Mouse (Mus musculus): ENCODE measurements around the gene Idh2. TPM values are rescaled to one million over a fixed set of nuclear protein-coding genes. Genes with fewer than 3 reads are reported as not detected.
A peak's percentile ranks its signal among the peaks of the same experiment; 100 is the strongest.

The Idh2 gene
- total RNA-seq, 2 experiments from 2014 or later, result 51.5 to 63.4 TPM

GRCm38 (mm10) chr7:80123672-80124071 lies 8.5 kb upstream of the Idh2 start:
- no peak for DNase-seq (ENCODE audit: low spot score in 2 of 2)

GRCm38 (mm10) chr7:80123115-80123514 lies 7.9 kb upstream of the Idh2 start:
- DNase-seq (ENCODE audit: low spot score in 2 of 2), result no peak

DNA sequence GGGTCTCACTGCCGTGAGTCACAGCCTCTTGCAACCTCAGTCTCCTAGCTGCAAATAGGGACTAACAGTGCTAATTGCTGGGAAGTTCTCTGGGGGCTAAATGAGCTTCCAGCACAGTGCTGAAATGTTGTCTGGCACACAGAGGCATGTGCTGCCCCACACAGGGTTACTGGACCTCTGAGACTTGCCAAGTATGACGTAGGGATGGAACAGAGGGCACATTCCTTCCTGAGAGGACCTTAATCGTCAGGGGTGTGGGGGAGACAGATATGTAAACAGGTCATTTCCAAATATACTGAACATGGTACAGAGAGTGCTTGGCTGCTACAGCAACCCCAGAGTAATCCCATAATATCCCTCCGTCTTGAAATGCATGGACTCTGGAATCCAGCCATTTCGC lies 5.9 kb upstream of the Idh2 start:
- DNase-seq (ENCODE audit: low spot score in 2 of 2), result no peak

DNA sequence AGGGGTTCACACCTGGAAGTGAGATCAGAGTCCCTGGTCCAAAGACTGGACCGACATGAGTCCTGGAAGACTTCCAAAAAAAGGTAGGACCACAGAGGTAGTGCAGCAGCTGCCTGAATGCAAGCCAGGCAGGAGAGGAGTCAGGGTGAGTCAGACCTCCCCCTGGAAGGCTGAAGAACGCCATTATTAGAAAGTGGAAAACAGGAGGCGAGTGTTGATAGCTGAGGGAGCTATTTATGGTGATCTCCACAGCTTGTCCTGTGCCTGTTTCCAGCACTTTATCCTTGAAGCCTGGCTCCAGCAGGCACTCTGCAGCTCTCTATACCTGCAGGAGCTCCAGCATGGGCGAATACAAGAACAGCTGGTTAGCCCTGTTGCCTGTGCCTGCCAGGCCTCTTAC lies 4.0 kb upstream of the Idh2 start:
- peak; percentile 8 to 42 for DNase-seq (ENCODE audit: low spot score in 2 of 2)

GRCm38 (mm10) chr7:80116158-80116557 lies 966 bp upstream of the Idh2 start:
- DNase-seq (ENCODE audit: low spot score in 2 of 2), result no peak

GRCm38 (mm10) chr7:80114451-80115223 lies 555 bp downstream of the Idh2 start:
- peak; percentile 28 to 42 for DNase-seq (ENCODE audit: low spot score in 2 of 2)

- no peak for DNase-seq (ENCODE audit: low spot score in 2 of 2)
Observed at GRCm38 (mm10) chr7:80113989-80114388, 1.2 kb downstream of the Idh2 start.

- DNase-seq (ENCODE audit: low spot score in 2 of 2), result peak; percentile 47 to 54
Observed at GRCm38 (mm10) chr7:80111066-80112045, 3.8 kb downstream of the Idh2 start.

DNA sequence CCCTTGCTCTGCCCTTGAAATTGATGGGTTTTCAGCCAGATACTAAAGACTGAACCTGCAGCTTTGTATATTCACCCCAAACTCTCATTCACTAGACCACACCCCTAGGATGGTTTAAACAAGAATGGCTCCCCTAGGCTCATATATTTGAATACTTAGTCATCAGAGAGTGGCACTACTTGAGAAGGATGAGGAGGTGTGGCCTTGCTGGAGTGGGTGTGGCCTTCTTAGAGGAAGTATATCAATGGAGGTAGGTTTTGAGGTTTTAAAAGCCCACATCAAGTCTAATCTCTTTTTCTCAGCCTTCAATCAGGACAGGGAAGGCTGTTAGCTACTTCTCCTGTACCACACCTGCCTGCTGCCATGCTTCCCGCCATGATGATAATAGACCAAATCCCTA lies 8.8 kb downstream of the Idh2 start:
- no peak for DNase-seq (ENCODE audit: low spot score in 2 of 2)

GRCm38 (mm10) chr7:80105637-80106390 lies 9.4 kb downstream of the Idh2 start:
- no peak for DNase-seq (ENCODE audit: low spot score in 2 of 2)

DNA sequence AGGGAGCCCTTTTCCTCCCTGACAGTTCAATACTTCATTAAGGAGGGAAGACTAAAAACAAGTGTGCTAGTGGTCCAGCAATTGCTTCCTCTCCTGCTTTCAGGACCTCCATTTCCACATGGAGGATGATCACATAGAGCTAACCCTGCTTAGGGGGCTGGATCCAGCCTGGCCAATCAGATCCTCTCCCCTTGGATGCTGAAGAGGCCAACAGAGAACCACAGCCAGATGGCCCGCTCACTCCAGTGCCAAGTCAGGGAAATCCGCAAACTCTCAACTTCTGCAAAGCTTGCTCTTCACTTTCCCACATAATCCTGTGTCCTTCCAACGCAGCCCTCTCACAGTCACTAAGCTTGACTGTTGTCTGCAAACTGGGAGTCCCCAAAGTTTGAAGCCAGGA lies 11.9 kb downstream of the Idh2 start:
- DNase-seq (ENCODE audit: low spot score in 2 of 2), result no peak

DNA sequence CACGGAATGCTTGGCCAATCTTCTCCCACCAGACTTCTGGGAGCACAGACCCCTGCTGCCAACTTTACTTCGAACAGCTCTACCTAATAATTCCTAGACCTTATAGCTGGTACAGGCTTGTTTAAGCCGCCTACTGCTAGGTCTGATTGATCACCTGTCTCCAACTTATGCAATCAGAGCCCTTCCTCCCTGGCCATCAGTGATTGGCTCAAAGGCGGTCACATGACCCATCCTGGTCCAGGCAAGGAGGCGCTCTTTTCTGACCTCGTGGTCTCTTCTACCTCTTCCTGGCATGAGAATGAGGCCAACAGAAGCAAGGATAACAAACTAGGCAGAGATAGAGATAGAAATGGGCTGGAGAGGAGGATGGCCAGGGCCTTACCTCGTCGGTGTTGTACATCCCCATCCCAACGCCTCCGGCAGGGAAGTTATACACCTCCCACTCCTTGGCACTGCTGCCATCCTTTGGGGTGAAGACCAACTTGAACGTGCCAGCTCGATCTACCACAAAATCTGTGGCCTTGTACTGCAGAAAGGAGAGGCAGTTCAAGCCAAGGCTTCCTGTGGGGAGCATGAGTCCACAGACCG lies 16.7 kb downstream of the Idh2 start:
- no peak for DNase-seq (ENCODE audit: low spot score in 2 of 2)

GRCm38 (mm10) chr7:80095598-80096309 lies 19.4 kb downstream of the Idh2 start:
- no peak for DNase-seq (ENCODE audit: low spot score in 2 of 2)

- DNase-seq (ENCODE audit: low spot score in 2 of 2), result no peak
Observed at GRCm38 (mm10) chr7:80094481-80094880, 20.7 kb downstream of the Idh2 start.

DNA sequence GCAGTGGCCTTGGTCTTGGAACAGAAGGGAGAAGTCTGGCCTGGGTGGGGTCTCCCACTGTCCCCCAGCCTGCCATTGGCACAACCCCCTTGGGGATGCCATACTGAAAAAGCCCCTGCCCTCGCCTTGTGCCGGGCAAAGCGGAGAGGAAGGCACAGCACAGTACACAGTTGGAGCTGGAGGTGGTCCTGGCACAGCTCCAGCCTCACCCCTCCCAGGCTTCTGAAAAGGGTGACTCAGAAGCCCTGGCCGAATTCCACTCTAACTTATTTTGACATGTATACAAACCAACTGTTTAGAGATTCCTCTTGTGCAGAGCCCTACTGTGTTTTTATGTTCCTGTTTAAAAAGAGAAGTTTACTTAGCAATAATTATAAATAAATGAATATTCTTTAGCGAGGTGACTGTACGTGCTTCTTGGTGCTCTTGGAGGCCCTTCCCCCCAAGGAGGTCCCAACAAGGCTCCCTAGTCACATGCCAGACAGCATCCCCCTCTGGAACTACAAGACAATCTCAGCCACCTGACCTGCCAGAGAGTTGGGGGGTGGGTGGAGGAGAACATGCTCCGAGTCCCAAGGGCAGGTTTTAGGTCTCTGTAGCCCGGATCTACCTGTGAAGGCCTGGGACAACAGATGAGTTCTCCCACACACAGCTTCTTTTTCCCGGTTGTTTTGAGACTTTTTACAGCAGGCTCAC lies 22.7 kb downstream of the Idh2 start:
- DNase-seq (ENCODE audit: low spot score in 2 of 2), result peak; percentile 77 to 84

GRCm38 (mm10) chr7:80091866-80092210 lies 23.4 kb downstream of the Idh2 start:
- no peak for DNase-seq (ENCODE audit: low spot score in 2 of 2)

GRCm38 (mm10) chr7:80091004-80091865 lies 24.0 kb downstream of the Idh2 start:
- DNase-seq (ENCODE audit: low spot score in 2 of 2), result no peak

- DNase-seq (ENCODE audit: low spot score in 2 of 2), result no peak
Observed at GRCm38 (mm10) chr7:80090191-80091003, 24.8 kb downstream of the Idh2 start.

Measured in left cerebral cortex, adult 18-20 months (tissue).